Mouse (Mus musculus): ENCODE results near the gene Ssbp1. TPM values are rescaled to one million over a fixed set of nuclear protein-coding genes. Genes with fewer than 3 reads are reported as not detected.
A peak's percentile ranks its signal among the peaks of the same experiment; 100 is the strongest.

The Ssbp1 gene
- polyA plus RNA-seq, 1 experiment from 2014 or later: 177 TPM

DNA sequence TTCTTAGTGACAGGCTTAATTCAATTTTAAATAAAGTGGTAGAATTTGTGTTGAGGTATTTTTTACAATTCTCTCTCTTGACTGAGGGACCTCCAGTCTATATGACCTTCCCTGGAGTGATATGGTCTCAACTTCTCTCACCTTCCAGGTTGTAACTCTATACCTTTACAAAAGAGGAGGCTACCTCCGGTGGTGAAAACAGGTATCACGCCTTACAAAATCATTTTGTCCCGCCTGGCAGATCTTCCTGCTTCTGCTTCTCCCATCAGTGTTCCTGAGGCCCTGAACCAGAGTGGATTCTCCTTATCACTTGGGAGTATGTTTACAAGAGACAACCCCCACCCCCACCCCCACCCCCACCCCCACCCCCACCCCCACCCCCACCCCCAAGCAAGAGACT is 29.4 kb upstream of the Ssbp1 start:
- no peak overlapping the region for H3K4me2 ChIP-seq (replicated peaks; ENCODE audit: low read depth, low read length)
- WGBS: 34% methylated on average over 3 of the region's 3 CpGs
- ATAC-seq (ENCODE audit: low FRiP score, low TSS enrichment): no peak
- no peak overlapping the region for H3K4me3 ChIP-seq (ENCODE audit: low read length)
- no peaks in the 10 kb centered on the region for H3K4me1 ChIP-seq (ENCODE audit: control insufficient read depth, insufficient read depth, low read length)
- no peaks in the 10 kb centered on the region for H3K36me3 ChIP-seq (ENCODE audit: control insufficient read depth, insufficient read depth, low read length)
- H3K9ac ChIP-seq (ENCODE audit: low read depth, low read length): no peak overlapping the region
- H3K27me3 ChIP-seq (ENCODE audit: control insufficient read depth, insufficient read depth, low read length): no peaks in the 10 kb centered on the region
- H3K9me3 ChIP-seq (ENCODE audit: control insufficient read depth, low read length): no peaks in the 10 kb centered on the region
- H3K27ac ChIP-seq (ENCODE audit: low read depth, low read length): no peak overlapping the region

DNA sequence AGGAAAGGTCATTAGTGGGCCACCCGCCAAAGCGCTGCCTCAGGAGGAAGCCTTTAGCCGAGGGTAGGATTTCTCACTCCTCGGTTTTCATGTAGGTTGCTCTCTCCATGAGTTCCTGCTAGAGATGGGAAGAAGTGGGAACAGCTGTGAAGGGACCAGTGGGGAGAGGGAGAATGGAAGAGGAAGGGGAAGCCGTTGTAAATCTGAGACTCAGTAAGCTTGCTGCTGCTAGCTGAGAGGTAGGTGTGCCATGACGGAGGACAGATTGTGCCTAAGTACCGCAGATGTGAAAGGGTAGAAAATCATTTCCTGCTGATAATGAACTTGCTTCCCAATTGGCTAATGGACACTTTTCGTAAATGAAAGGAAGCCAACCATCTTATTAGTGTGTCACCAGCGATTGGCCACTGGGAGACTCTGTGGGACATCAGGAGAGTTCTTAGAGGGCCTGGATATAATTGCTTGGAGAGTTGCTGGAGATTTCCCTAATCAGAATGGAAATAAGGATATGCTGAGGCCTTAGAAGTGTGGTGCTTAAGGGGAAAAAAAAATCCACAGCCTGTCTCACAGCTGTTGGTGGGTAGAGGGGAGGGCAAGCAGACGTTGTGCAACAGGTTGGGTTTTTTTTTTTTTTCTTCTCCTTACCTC is 27.7 kb upstream of the Ssbp1 start:
- 26% methylated on average over 10 of the region's 10 CpGs for WGBS
- H3K27me3 ChIP-seq (ENCODE audit: control insufficient read depth, insufficient read depth, low read length): no peaks in the 10 kb centered on the region
- H3K9me3 ChIP-seq (ENCODE audit: control insufficient read depth, low read length): no peaks in the 10 kb centered on the region
- no peak overlapping the region for H3K27ac ChIP-seq (ENCODE audit: low read depth, low read length)
- no peak overlapping the region for H3K9ac ChIP-seq (ENCODE audit: low read depth, low read length)
- no peak overlapping the region for H3K4me2 ChIP-seq (replicated peaks; ENCODE audit: low read depth, low read length)
- H3K4me1 ChIP-seq (ENCODE audit: control insufficient read depth, insufficient read depth, low read length): no peaks in the 10 kb centered on the region
- no peaks in the 10 kb centered on the region for H3K36me3 ChIP-seq (ENCODE audit: control insufficient read depth, insufficient read depth, low read length)
- no peak overlapping the region for H3K4me3 ChIP-seq (ENCODE audit: low read length)
- no peak for ATAC-seq (ENCODE audit: low FRiP score, low TSS enrichment)

DNA sequence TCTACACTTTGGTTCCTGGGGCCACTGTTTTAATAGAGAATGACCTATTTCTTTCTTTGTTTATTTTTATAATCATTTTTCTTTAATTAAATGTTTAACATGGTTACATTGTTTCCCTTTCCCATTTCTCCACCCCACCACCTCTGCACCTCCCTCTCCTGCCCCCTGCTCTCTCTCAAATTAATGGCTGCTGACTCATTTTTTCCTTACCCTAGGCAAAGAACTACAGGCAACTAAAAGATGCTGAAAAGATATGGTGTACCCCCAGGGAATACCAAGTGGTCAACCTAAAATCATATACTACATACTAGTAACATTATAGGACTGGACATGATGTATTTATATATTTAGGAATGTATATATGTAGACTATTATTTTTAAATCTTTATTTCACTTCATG is 22.5 kb upstream of the Ssbp1 start:
- Histone ChIP-seq H3K4me2 (replicated peaks; ENCODE audit: low read depth, low read length) (no peak overlapping the region), H3K27me3 (ENCODE audit: control insufficient read depth, insufficient read depth, low read length) (no peaks in the 10 kb centered on the region), H3K4me1 (ENCODE audit: control insufficient read depth, insufficient read depth, low read length) (no peaks in the 10 kb centered on the region), H3K36me3 (ENCODE audit: control insufficient read depth, insufficient read depth, low read length) (no peaks in the 10 kb centered on the region), H3K27ac (ENCODE audit: low read depth, low read length) (no peak overlapping the region), H3K9ac (ENCODE audit: low read depth, low read length) (no peak overlapping the region), H3K4me3 (ENCODE audit: low read length) (no peak overlapping the region), H3K9me3 (ENCODE audit: control insufficient read depth, low read length) (no peaks in the 10 kb centered on the region)
- ATAC-seq (ENCODE audit: low FRiP score, low TSS enrichment): no peak

DNA sequence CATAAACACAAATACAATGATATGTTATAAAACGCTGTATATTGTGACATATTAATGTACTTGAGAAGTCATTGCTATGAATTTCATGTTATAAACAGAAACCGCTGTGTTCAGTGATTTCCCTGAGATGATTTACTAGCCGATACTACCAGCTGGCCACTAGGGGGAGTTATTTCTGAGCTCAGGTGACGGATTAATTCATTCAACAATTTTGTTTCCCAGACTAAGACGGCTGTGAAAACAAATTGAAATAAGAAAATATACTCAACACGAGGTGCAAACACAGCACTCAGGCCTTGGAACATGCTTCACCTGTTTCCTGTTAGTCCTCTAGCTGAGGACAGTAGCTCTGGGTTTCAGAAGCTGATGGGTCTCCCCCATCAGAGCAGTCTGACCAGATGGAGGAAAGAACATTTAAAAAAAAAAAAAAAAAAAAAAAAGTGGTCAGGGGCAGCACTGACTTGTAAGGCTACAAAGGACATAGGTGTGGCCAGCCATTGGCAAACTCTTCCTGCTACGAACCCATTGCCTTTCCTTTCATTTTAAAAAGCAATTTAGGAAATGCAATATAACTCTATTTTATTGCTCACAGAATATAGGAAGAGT is 16.6 kb upstream of the Ssbp1 start:
- Histone ChIP-seq H3K27me3 (ENCODE audit: control insufficient read depth, insufficient read depth, low read length) (no peaks in the 10 kb centered on the region), H3K9ac (ENCODE audit: low read depth, low read length) (no peak overlapping the region), H3K4me3 (ENCODE audit: low read length) (no peak overlapping the region), H3K4me2 (replicated peaks; ENCODE audit: low read depth, low read length) (no peak overlapping the region), H3K4me1 (ENCODE audit: control insufficient read depth, insufficient read depth, low read length) (no peaks in the 10 kb centered on the region), H3K9me3 (ENCODE audit: control insufficient read depth, low read length) (no peaks in the 10 kb centered on the region), H3K36me3 (ENCODE audit: control insufficient read depth, insufficient read depth, low read length) (no peaks in the 10 kb centered on the region), H3K27ac (ENCODE audit: low read depth, low read length) (no peak overlapping the region)
- WGBS: 24% methylated on average over 7 of the region's 7 CpGs
- no peak for ATAC-seq (ENCODE audit: low FRiP score, low TSS enrichment)

DNA sequence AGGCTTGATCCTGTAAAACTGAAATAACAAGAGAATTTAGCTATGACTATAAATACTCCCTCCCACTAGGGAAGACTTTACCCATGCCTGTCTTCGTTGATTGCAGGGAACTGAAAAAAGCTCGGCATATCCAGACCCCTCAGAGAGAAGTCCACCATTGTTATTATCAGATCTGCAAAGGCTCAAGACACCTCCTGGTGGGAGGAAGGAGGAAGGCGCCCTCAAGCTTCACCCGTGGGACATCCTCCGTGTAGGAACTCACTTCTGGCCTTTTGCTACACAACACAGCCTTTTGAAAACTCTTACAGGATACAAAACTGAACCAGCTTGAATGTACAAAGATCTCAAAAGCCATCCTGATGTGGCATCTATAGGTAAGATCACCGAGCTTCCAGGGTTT is 5.4 kb upstream of the Ssbp1 start:
- Histone ChIP-seq H3K36me3 (ENCODE audit: control insufficient read depth, insufficient read depth, low read length) (no peaks in the 10 kb centered on the region), H3K27me3 (ENCODE audit: control insufficient read depth, insufficient read depth, low read length) (no peaks in the 10 kb centered on the region), H3K27ac (ENCODE audit: low read depth, low read length) (no peak overlapping the region), H3K9me3 (ENCODE audit: control insufficient read depth, low read length) (no peaks in the 10 kb centered on the region), H3K9ac (ENCODE audit: low read depth, low read length) (no peak overlapping the region), H3K4me3 (ENCODE audit: low read length) (no peak overlapping the region), H3K4me1 (ENCODE audit: control insufficient read depth, insufficient read depth, low read length) (no peaks in the 10 kb centered on the region), H3K4me2 (replicated peaks; ENCODE audit: low read depth, low read length) (no peak overlapping the region)
- no peak for ATAC-seq (ENCODE audit: low FRiP score, low TSS enrichment)
- 51% methylated on average over 6 of the region's 6 CpGs for WGBS

DNA sequence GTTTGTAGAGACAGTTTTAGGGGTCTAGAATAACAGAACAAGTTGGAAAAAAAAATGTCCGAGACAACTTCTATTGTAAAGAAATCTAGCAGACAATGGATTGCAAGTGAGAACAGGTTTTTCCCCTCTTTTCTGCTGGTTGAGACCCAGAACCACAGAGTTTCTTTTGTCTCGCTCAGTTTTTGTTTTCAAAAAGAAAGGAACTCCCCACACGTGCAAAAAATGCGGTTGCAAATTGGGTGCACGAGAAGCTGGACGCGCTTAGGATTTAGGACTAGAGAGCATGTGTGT is 513 bp downstream of the Ssbp1 start:
- no peak for ATAC-seq (ENCODE audit: low FRiP score, low TSS enrichment)
- Histone ChIP-seq H3K4me1 (ENCODE audit: control insufficient read depth, insufficient read depth, low read length) (peaks cover 5% of the 10 kb centered on the region; the same call in 1 of the 2 replicates), H3K4me3 (ENCODE audit: low read length) (peak overlapping the region; percentile 67), H3K27ac (ENCODE audit: low read depth, low read length) (peak overlapping the region; percentile 93), H3K4me2 (replicated peaks; ENCODE audit: low read depth, low read length) (peak overlapping the region; percentile 73), H3K9ac (ENCODE audit: low read depth, low read length) (peak overlapping the region; percentile 92), H3K36me3 (ENCODE audit: control insufficient read depth, insufficient read depth, low read length) (peaks cover 31% of the 10 kb centered on the region), H3K27me3 (ENCODE audit: control insufficient read depth, insufficient read depth, low read length) (no peaks in the 10 kb centered on the region), H3K9me3 (ENCODE audit: control insufficient read depth, low read length) (no peaks in the 10 kb centered on the region)
- 1% methylated on average over 7 of the region's 7 CpGs for WGBS

DNA sequence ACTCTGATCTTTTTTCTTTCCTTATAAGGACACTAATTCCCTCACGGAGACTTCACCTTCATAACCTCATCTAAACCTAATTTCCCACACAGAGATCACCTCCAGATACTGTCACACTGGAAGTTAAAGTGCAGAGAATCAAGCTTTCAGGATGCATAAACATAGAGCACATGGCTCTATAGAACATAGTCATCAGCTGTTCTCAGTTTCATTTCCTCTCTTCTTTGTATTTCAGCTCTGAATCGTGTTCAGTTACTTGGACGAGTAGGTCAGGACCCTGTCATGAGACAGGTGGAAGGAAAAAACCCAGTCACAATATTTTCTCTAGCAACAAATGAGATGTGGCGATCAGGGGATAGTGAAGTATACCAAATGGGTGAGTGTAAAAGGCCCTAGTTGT is 5.0 kb downstream of the Ssbp1 start:
- Histone ChIP-seq H3K4me3 (ENCODE audit: low read length) (no peak overlapping the region), H3K4me2 (replicated peaks; ENCODE audit: low read depth, low read length) (no peak overlapping the region), H3K4me1 (ENCODE audit: control insufficient read depth, insufficient read depth, low read length) (peaks cover 5% of the 10 kb centered on the region; the same call in 1 of the 2 replicates), H3K27ac (ENCODE audit: low read depth, low read length) (no peak overlapping the region), H3K27me3 (ENCODE audit: control insufficient read depth, insufficient read depth, low read length) (no peaks in the 10 kb centered on the region), H3K36me3 (ENCODE audit: control insufficient read depth, insufficient read depth, low read length) (peaks cover 55% of the 10 kb centered on the region), H3K9ac (ENCODE audit: low read depth, low read length) (no peak overlapping the region), H3K9me3 (ENCODE audit: control insufficient read depth, low read length) (no peaks in the 10 kb centered on the region)
- no peak for ATAC-seq (ENCODE audit: low FRiP score, low TSS enrichment)
- 81% methylated on average over 4 of the region's 4 CpGs for WGBS

DNA sequence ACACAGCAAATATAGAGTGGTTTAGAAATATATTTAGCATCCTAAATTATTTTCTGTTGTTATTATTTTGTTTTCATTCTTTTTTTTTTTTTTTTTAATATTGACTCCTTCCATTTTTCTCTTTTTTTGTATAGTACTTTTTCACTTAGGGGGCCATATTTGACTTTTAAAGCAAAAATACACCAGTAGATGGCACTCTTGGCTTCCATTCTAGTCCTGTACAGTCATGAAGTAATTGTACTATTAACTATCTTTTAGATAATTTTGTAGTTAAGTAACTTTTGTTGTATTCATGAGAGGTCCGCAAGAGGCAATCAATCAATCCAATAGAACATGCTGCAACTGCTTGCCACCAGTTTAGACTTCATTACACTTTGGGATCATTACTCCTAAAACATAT is 8.6 kb downstream of the Ssbp1 start:
- no peak for ATAC-seq (ENCODE audit: low FRiP score, low TSS enrichment)
- Histone ChIP-seq H3K36me3 (ENCODE audit: control insufficient read depth, insufficient read depth, low read length) (peaks cover 70% of the 10 kb centered on the region), H3K9ac (ENCODE audit: low read depth, low read length) (no peak overlapping the region), H3K9me3 (ENCODE audit: control insufficient read depth, low read length) (no peaks in the 10 kb centered on the region), H3K27ac (ENCODE audit: low read depth, low read length) (no peak overlapping the region), H3K27me3 (ENCODE audit: control insufficient read depth, insufficient read depth, low read length) (no peaks in the 10 kb centered on the region), H3K4me2 (replicated peaks; ENCODE audit: low read depth, low read length) (no peak overlapping the region), H3K4me3 (ENCODE audit: low read length) (no peak overlapping the region), H3K4me1 (ENCODE audit: control insufficient read depth, insufficient read depth, low read length) (no peaks in the 10 kb centered on the region)
- WGBS: 75% methylated on average over 1 of the region's 1 CpGs

- H3K27me3 ChIP-seq (ENCODE audit: control insufficient read depth, insufficient read depth, low read length): no peaks in the 10 kb centered on the region
- H3K9me3 ChIP-seq (ENCODE audit: control insufficient read depth, low read length): no peaks in the 10 kb centered on the region
- 92% methylated on average over 5 of the region's 5 CpGs for WGBS
- no peak overlapping the region for H3K4me2 ChIP-seq (replicated peaks; ENCODE audit: low read depth, low read length)
- no peak for ATAC-seq (ENCODE audit: low FRiP score, low TSS enrichment)
- H3K36me3 ChIP-seq (ENCODE audit: control insufficient read depth, insufficient read depth, low read length): peaks cover 61% of the 10 kb centered on the region
- no peak overlapping the region for H3K9ac ChIP-seq (ENCODE audit: low read depth, low read length)
- no peak overlapping the region for H3K4me3 ChIP-seq (ENCODE audit: low read length)
- H3K27ac ChIP-seq (ENCODE audit: low read depth, low read length): no peak overlapping the region
- no peaks in the 10 kb centered on the region for H3K4me1 ChIP-seq (ENCODE audit: control insufficient read depth, insufficient read depth, low read length)
These were observed 11.2 kb downstream of the Ssbp1 start for GRCm38 (mm10) chr6:40482318-40482717.

Data from kidney, embryonic 14.5 days (tissue).